ENCODE assay signal across 11 mouse cellular contexts in the genomic region with DNA sequence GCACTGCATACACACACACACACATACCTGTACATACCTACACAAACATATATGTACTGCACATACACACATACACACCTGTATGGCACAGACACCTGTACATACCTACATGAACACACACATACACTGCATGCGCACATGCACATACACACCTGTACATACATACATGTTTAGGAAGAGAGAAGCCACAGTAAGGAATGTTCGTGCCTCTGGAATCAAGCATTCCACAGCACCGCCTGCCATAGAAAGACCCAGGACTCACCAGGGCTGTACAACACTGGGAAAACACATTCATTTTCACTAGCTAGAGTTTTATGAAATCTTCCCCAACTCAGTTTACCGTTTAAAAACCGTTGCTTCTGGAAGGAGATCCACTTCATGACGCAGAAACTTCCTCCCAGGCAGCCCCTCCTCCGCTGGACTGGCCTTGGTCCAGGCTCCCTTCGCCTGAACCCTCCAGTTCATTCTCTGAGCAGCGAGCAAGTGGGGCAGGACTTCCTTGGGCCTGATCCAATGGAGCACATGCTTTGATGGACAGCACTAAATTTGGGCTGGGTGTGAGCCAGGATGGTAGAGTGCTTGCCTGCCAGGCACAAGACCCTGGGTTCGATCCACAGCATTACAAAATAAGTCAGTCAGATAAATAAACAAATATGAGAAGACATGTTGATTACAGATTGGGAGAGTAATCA. TPM values are rescaled to one million over a fixed set of nuclear protein-coding genes. Genes with fewer than 3 reads are reported as not detected.
A peak's percentile ranks its signal among the peaks of the same experiment; 100 is the strongest.
DNase-seq lines count a peak whose midpoint lies in the region; ATAC-seq and TF ChIP-seq lines count a peak whose summit lies in the region.
"Had no signal": no experiment of that assay in that cellular context is flagged by ENCODE, and none has a peak within 500 bp of the region (broad histone marks: within the 10 kb centered on the region; RNA-seq: fewer than 3 reads in every experiment).

No protein-coding gene starts in this region.

- H3K9ac ChIP-seq in heart, embryonic 12.5 days = no peak overlapping the region
- H3K9ac ChIP-seq in limb, embryonic 14.5 days (ENCODE audit: low read depth, low read length, severe bottlenecking) = no peak overlapping the region
- H3K9ac ChIP-seq: liver, embryonic 13.5 days had no signal

- no peaks in the 10 kb centered on the region for H3K36me3 ChIP-seq in heart, embryonic 12.5 days
- no peaks in the 10 kb centered on the region for H3K36me3 ChIP-seq in limb, embryonic 14.5 days (ENCODE audit: control insufficient read depth, insufficient read depth, low read length)
- H3K36me3 ChIP-seq: liver, embryonic 13.5 days had no signal

- WGBS in heart, embryonic 12.5 days = 72% methylated on average over 10 of the region's 10 CpGs
- WGBS in limb, embryonic 14.5 days = 72% methylated on average over 10 of the region's 10 CpGs

- no peaks in the 10 kb centered on the region for H3K27me3 ChIP-seq in heart, embryonic 12.5 days (replicated peaks)
- H3K27me3 ChIP-seq in limb, embryonic 14.5 days (ENCODE audit: control insufficient read depth, insufficient read depth, low read length) = no peaks in the 10 kb centered on the region
- H3K27me3 ChIP-seq: liver, embryonic 13.5 days had no signal

- H3K9me3 ChIP-seq in heart, embryonic 12.5 days (replicated peaks) = no peaks in the 10 kb centered on the region
- no peaks in the 10 kb centered on the region for H3K9me3 ChIP-seq in limb, embryonic 14.5 days (ENCODE audit: control insufficient read depth, low read length)
- H3K9me3 ChIP-seq: liver, embryonic 13.5 days had no signal

- intact Hi-C loops in gastrocnemius, postnatal 36 days (cut with DNase I) = no loop called here

- ATAC-seq in heart, embryonic 12.5 days (ENCODE audit: insufficient number of reproducible peaks, low FRiP score) = no peak
- no peak for ATAC-seq in limb, embryonic 14.5 days (ENCODE audit: low FRiP score, low read depth)
- ATAC-seq in frontal cortex, adult (ENCODE audit: low TSS enrichment) = no peak
- ATAC-seq: CD4-positive, CD25-positive, alpha-beta regulatory T cell, adult 4 months had no signal

- DNase-seq in heart, adult 18-20 months = peak; percentile 75 to 79
- peak; percentile 39 to 46 for DNase-seq in adrenal gland, adult 18-20 months (ENCODE audit: low spot score in 2 of 2)
- DNase-seq in gastrocnemius, postnatal 36 days = peak; percentile 22 to 47
- DNase-seq in limb, embryonic 14.5 days (ENCODE audit: low spot score) = peak; percentile 17
- DNase-seq in thymus, postnatal 25 days = no peak
- DNase-seq in layer of hippocampus, adult 9-11 months = no peak
- DNase-seq: liver, embryonic 13.5 days had no signal

- H3K27ac ChIP-seq in heart, embryonic 12.5 days (ENCODE audit: poor library complexity, severe bottlenecking) = no peak overlapping the region
- H3K27ac ChIP-seq in limb, embryonic 14.5 days (replicated peaks; ENCODE audit: low read depth, low read length) = no peak overlapping the region
- H3K27ac ChIP-seq: liver, embryonic 13.5 days had no signal

- H3K4me3 ChIP-seq in heart, embryonic 12.5 days = no peak overlapping the region
- no peak overlapping the region for H3K4me3 ChIP-seq in limb, embryonic 14.5 days (replicated peaks; ENCODE audit: low read length)
- H3K4me3 ChIP-seq: erythroblast, embryonic 14.5 days; liver, embryonic 13.5 days had no signal

- H3K4me2 ChIP-seq in heart, embryonic 12.5 days = no peak overlapping the region
- no peak overlapping the region for H3K4me2 ChIP-seq in limb, embryonic 14.5 days (replicated peaks; ENCODE audit: low read depth, low read length, severe bottlenecking)
- H3K4me2 ChIP-seq: liver, embryonic 13.5 days had no signal

- TF ChIP-seq POLR2A in limb, embryonic 14.5 days (IDR thresholded peaks at IDR 0.05; ENCODE audit: borderline replicate concordance, extremely low read depth, insufficient read depth, insufficient read length) = no peak

- H3K4me1 ChIP-seq in heart, embryonic 12.5 days (replicated peaks) = peaks cover 4% of the 10 kb centered on the region; the same call in 1 of the 2 replicates
- 0 out of 2 replicates have a peak, but pooled peaks cover 4% of the 10 kb centered on the region for H3K4me1 ChIP-seq in limb, embryonic 14.5 days (ENCODE audit: control insufficient read depth, insufficient read depth, low read length)
- H3K4me1 ChIP-seq: liver, embryonic 13.5 days had no signal

RNA-seq across cellular contexts. Expression of gene Lrrc30, which starts 5.7 kb away (rescaled TPM):
- under 1 TPM; 0.46 to 0.50 TPM for total RNA-seq in heart, adult 18-20 months (2021)
- polyA plus RNA-seq in heart, embryonic 12.5 days (2016; fragmentation: Nextera tagmentation; extraction: Ambion mirVana) = 0.13 TPM in 1 of 2 replicates, not detected in the other
- total RNA-seq in adrenal gland, adult 18-20 months (2021) = under 1 TPM; 0.17 to 0.32 TPM
- 100 to 1,000 TPM in 1 of 2 experiments, 10 to 100 TPM in 1; 51.4 to 117 TPM for total RNA-seq in gastrocnemius, postnatal 36 days (2021)
- 0.54 and 0.79 TPM in 2 replicates for polyA plus RNA-seq in limb, embryonic 14.5 days (2012; rRNA removed)
- 0.66 and 1.2 TPM in 2 replicates for polyA plus RNA-seq in limb, embryonic 14.5 days (2014; fragmentation: Nextera tagmentation; extraction: Ambion mirVana)
- polyA plus RNA-seq: CD4-positive, CD25-positive, alpha-beta regulatory T cell, adult 4 months; erythroblast, embryonic 14.5 days; liver, embryonic 13.5 days had no signal

RNA-seq across cellular contexts. Expression of gene Lama1, which starts 58.8 kb away (rescaled TPM):
- total RNA-seq in heart, adult 18-20 months (2021) = 1 to 10 TPM; 2.3 to 2.6 TPM
- polyA plus RNA-seq in heart, embryonic 12.5 days (2016; fragmentation: Nextera tagmentation; extraction: Ambion mirVana) = 1.3 and 2.0 TPM in 2 replicates
- total RNA-seq in adrenal gland, adult 18-20 months (2021) = 10 to 100 TPM; 11.9 to 15.1 TPM
- under 1 TPM; 0.05 to 0.08 TPM for total RNA-seq in gastrocnemius, postnatal 36 days (2021)
- polyA plus RNA-seq in limb, embryonic 14.5 days (2012; rRNA removed) = 4.0 and 6.9 TPM in 2 replicates
- 4.1 and 4.6 TPM in 2 replicates for polyA plus RNA-seq in limb, embryonic 14.5 days (2014; fragmentation: Nextera tagmentation; extraction: Ambion mirVana)
- polyA plus RNA-seq: erythroblast, embryonic 14.5 days had no signal

Comparison
In these comparisons a context has a peak if more than half of its experiments do, and no peak if none do; other contexts are left out.
1. DNase-seq: peak in heart, adult 18-20 months (2 of 2), adrenal gland, adult 18-20 months (2 of 2), gastrocnemius, postnatal 36 days (2 of 2) and limb, embryonic 14.5 days (single experiment); none in thymus, postnatal 25 days (single experiment) and layer of hippocampus, adult 9-11 months (single experiment).
2. RNA of gene Lrrc30, which starts 5.7 kb away (total RNA-seq): 51.4 to 117 TPM in gastrocnemius, postnatal 36 days; 0.46 to 0.50 TPM in heart, adult 18-20 months and 0.17 to 0.32 TPM in adrenal gland, adult 18-20 months; every median in the first group is over 10 times any median in the second.